Mouse (Mus musculus) kidney, adult 18-20 months (tissue): ENCODE results near the gene Slc35a1.

Experiments
- DNase-seq: peaks from one replicate; pipeline ENCODE4 v3.0.0; 2021

Slc35a1 gene

DNA sequence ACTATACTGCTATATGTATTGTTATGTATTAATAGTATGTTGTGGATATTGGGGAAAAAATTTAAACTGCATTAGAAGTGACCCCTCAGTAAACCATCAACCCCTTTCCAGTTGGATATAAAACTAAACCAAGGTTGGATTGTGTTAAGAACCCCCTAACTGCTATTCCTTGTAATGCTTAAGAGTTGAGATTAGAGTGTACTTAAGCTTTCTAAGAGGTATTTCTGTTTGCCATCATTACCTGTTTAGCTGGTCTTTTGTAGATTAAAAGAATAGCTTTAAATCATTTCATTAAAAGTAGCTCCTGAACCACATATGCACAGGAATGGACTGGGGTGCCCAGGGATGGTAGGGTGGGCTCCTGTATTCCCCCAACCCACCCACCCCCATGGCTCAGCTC, 42.5 kb downstream of the Slc35a1 start:
- DNase-seq, result no peak

DNA sequence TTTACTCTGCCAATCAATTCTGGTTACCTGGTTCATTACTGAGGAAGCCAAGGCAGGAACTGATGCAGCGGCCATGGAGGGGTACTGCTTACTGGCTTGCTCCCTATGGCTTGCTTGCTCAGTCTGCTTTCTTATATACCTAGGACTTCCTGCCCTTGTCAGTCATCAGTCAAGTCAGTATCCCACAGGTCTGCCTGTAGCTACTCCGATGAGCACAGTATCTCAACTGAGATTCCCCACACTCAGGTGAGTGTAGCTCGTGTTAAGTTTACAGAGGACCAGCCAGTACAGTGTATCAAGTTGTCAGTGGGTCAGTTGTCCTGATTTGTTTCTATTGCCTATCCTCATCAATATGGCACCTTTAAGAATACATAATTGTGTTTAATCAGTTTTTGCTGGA, 46.5 kb downstream of the Slc35a1 start:
- no peak for DNase-seq

DNA sequence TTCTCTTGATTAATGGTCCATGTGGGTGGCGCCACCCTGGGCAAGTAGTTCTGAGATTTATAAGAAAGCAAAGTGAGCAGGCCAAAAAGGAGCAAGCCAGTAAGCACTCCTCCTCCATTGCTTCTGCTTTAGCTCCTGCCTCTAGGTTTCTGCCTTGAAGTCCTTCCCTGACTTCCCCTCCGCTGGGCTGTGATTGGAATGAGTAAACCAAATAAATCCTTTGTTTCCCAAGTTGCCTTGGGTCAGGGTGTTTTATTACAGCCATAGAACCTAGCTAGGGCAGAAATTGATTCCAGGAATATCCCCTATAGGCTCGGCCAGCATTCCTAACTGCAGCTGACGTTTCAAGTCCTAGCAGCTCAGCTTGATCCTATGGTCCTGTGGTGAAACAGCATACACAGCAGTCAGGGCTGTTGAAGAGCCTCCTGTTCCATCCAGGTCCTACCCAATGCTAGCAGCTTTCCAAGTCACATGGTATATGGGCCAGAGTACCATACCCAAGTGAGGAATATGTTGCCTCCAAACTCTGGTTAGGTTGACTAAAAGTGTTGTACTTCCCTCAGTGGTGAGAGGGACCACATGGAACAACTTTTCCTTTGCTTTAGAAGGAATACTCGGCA, 47.4 kb downstream of the Slc35a1 start:
- DNase-seq, result no peak

DNA sequence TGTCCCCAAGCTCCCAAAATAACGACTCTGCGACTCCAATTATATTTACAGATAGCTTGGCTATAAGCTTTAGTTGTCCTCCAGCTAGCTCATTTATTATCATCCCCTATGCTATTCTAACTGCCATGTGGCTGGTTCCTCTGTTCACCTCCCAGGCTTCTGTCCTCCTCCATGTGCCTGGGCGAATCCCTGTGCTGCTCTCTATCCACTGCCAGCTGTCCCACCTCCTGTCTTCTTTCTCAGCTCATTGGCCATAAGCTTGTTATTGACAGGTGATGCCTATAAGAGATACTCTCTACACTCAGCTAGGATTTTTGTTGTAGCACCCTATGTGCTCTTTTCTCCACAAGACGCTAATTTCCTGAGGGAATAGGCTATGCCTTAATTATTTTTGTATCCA, 49.4 kb downstream of the Slc35a1 start:
- DNase-seq, result no peak

DNA sequence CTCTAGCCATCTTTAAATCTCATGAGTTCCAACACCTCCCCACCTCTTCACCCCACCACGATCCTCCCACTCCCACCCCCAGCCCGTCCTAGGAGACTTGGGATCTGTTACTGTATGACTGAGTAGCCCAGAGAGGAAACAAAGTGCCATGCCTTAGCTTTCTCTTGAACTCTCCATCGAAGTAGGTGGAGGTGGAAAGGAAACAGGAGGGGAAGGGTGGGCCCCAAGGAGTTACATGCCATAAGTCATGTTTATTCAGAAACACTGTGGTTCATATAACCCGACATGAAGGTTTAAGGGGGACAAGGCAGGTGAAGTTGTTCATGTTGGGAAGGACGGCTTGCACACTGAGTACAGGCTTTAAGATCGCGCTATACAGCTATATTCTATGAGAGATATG, 49.9 kb downstream of the Slc35a1 start:
- DNase-seq, result no peak

DNA sequence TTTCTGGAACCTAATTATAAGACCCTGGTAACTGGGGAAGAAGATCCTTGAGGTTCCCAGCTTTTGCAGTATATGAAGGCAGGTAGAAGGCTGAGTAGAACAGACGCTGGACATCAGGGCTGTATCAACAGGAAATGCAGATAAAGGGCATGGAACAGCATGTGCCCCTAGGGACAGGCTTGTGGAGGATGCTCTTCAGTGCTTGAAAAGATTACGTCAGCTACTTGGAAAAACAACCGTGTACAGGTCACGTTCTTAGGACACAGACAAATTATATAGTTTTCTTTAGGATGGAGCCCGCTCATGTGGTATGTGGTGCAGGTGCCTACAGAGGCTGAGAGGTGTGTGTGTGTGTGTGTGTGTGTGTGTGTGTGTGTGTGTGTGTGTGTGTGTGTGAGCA, 51.2 kb downstream of the Slc35a1 start:
- no peak for DNase-seq

DNA sequence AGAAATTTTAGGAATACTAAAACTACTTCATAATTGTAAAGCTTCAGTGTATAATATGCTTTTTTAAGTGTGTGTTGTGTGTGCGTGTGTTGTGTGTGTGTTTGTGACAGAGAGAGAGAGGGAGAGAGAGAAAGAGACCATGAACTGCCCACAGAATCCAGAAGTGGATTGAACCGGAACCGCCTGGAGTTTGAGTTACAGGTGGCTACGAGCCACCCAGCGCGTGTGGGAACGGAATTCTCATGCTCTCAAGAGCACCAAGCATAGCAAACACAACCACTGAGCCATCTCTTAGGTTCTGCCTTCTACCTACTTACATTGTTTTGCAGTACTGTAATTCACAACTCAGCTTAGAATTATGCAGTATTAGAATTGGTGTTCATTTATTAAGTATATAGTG, 53.1 kb downstream of the Slc35a1 start:
- DNase-seq, result peak; percentile 25

DNA sequence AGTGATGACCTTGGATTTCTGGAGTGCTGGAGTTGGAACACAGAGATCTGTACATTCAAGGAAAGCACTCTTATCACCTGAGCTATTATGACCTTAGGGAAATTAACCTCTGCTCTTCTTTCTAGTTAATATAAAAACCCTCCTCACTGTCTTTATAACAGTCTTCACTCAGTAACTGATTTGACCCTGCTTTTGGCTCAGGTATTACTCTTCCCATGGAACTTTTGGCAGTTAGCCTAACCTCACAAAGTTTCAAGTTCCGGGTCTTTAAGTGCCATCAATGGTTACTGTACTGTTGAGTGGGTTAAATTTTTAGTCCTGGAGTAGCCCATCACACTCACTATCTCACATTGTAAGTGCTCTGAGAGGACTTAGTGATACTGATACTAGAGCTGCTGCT, 57.3 kb downstream of the Slc35a1 start:
- no peak for DNase-seq

DNA sequence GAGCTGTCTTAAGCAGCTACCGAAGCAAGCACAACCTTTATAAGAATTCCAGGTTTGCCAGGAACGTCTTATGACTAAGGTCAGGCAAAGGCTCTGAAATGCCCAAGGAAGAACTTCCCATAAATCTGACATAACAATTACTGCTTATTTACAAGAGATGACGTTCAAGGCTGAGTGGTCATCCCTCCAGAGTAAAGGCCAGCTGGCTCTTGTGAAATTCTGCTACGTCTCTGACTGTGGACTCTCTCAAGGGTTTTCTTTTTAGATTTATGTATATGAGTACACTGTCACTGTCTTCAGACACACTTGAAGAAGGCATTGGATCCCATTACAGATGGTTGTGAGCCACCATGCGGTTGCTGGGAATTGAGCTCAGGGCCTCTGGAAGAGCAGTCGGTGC, 60.8 kb downstream of the Slc35a1 start:
- no peak for DNase-seq

DNA sequence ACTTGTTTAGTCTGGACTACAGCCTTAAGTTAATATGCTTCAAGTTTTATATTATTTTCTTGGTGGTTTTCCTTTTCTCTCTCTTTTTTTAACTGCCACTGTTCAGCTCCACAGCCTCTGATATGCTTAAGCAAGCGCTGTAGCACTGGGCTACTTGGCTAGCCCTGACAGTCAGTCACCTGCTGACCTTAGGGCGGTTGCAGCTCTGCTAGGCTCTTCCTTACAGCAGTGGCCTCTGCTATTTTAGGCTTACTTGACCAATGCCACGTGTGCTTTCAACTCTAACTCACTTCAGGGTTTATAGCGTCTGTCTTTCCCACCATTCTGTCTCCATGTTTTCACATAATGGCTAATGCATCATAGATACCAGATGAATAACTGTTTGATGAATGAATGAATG, 61.7 kb downstream of the Slc35a1 start:
- no peak for DNase-seq

DNA sequence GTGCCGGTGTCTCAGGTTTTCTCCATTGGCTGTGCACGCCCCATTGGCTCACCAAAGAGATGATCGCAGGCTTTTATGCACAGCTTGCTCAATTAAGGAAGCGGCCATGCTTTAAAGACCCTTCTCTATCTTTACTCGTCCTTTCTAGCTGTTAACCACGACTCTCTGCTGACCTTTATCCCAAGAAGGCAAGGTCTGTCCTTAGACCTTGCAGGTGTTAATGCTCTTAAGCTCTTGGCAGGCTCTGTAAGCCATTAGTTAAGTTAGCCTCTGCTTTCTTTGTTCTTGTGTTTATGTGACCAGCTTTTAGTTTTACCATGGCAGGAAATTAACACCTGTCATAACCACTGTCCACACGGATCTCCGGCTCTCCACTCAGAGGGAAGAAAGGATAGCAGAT, 71.1 kb downstream of the Slc35a1 start:
- DNase-seq, result no peak

DNA sequence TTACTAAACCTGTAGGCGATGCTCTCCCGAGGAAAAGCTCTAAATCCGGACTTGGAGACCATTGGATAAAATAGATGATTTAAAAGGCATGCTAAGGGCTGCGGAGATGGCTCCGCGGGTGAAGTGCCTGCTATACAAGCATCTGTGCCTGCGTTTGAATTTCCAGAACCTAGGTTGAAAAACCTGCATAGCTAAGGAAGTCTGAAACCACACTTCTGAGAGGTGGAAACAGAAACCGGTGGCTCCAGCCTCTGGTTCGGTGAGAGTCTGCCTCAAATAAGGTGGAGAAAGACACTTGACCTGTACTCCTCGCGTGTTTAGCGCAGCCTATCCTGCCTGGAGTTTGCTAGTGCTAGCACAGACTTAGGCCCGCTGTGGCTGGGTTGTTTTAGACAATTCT, 71.9 kb downstream of the Slc35a1 start:
- DNase-seq, result peak; percentile 36

DNA sequence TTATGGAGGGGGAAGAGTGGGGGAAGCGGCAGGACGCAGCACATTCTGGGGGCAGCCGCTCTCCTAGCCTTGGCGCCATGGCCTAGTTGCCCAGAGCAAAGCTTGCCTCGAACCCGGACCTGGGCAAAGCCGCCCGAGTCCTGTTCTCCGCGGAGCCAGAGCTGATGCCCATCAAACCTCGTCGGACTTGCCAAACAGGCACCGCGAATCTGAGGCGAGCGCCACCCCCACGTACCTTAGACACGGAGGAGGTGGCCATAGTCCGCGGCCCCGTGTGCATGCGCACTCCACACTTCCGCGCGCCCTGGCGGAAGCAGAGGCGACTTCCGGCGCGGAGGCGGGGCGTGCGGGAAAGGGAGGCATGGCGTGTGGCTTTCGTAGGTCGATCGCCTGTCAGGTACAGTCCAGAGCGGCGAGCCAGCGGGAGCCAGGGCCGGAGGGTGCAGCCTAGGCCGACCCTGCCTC, 72.6 kb downstream of the Slc35a1 start, which contains the start of the genes Orc3 and Rars2:
TSS of gene Orc3 (minus strand) at position 315 of the 465 bp plus-strand sequence.
TSS of gene Rars2 (plus strand) at position 328 of the 465 bp plus-strand sequence.
- peak; percentile 95 for DNase-seq

DNA sequence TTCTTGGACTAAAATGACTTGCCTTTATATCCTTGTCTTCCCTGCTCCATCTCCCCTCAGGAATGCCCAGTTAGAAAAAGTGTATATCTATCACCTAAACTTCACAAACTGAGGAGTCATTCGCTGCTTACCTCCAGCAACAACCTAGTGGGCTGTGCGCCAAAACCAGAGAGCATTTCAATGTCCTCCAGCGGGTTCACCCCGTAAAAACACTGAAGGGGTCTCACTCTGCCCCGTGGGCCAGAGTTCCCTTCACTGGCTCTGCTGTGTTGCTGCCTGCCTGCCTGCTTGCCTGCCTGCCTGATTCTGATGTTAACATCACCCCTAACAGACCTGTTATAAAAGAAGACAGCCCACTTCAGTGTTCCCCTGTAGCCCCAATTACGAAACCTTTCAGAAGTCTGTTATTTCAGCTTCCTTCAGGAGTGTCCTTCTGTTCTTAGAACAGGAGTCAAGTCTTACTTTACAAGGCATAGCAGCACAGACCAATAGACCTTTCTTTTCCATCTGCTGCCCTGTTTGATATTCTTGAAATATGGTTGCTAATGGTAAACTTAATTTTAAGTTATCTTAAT, 73.6 kb downstream of the Slc35a1 start:
- peak; percentile 53 for DNase-seq
